Mouse (Mus musculus) embryonic fibroblast, embryonic 13.5 days (primary cell): ENCODE data around the gene Aacs.

Experiments used
- CTCF ChIP-seq: IDR thresholded peaks from 2 replicates; pipeline ENCODE4 v1.5.1; 2011; ENCODE audit warnings: mild to moderate bottlenecking, control low read depth, low read length, moderate library complexity, borderline replicate concordance; ENCODE audit not compliant: insufficient read depth
- POLR2A ChIP-seq: IDR thresholded peaks from 2 replicates; pipeline ENCODE4 v1.6.1; 2011; ENCODE audit warnings: low read depth, mild to moderate bottlenecking, control low read depth, low read length, moderate library complexity

DNA sequence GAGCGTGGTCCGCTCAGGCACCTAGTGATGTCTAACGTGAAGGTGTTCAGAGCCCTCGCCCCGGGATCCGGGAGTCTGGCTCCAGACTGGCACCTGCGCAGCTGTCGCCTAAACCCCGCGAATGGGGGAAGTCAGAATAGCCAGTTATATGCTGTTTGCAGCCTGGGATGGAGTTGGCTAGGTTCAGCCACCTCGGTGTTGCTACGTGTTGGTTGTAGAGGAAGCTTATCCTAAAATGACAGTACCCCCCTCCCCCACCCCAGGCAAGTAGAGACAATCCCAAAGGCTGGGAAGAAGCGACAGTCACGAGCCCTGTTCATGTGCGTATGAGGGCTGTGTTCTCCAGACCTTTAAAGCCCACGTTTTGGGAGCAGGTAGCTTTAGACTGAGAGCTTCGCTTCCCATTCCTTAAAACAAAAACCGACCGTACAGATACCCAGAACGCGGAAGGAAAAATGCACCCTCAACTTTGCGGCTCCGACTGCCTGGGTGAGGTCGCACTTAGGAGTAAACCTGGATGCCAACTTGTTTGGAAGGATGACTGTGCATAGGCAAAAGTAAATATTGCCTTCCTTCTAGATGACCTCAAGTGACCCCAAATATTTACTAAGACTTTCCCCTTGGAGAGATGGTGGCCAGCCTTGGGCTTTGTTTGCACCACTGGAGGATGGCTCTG is 57.7 kb downstream of the Aacs start:
- TF ChIP-seq POLR2A (no peak), CTCF (no peak)
